Mouse (Mus musculus) lung, postnatal 0 days (tissue): ENCODE measurements around the gene Sucla2. TPM values are rescaled to one million over a fixed set of nuclear protein-coding genes. Genes with fewer than 3 reads are reported as not detected.

Source experiments
- ATAC-seq: fragments of 200-750 bp; cut with Nextera tagmentation; 2 replicates; pipeline ENCODE4 v1.8.0; 2017; ENCODE audit warnings: moderate library complexity
- DNase-seq: peaks from one replicate; pipeline ENCODE4 v3.0.0-alpha.2; 2016; ENCODE audit warnings: low spot score
- H3K27ac ChIP-seq: fragments of 300-500 bp; sonication (generic); 2 replicates; pipeline ENCODE4 v1.5.1; 2014; ENCODE audit warnings: antibody characterized with exemption, mild to moderate bottlenecking, low read length, mixed read lengths
- H3K27me3 ChIP-seq: fragments of 300-500 bp; sonication (generic); replicated peaks from 2 replicates; pipeline ENCODE4 v1.6.1; 2014; ENCODE audit warnings: low read length, mixed read lengths; ENCODE audit not compliant: insufficient read depth
- H3K36me3 ChIP-seq: fragments of 300-500 bp; sonication (generic); 2 replicates; pipeline ENCODE4 v1.6.1; 2014; ENCODE audit warnings: low read length, mixed read lengths; ENCODE audit not compliant: insufficient read depth
- H3K4me1 ChIP-seq: fragments of 300-500 bp; sonication (generic); 2 replicates; pipeline ENCODE4 v1.6.1; 2014; ENCODE audit warnings: antibody characterized with exemption, low read depth, low read length, mixed read lengths; ENCODE audit not compliant: insufficient read depth
- H3K4me2 ChIP-seq: fragments of 300-500 bp; sonication (generic); replicated peaks from 2 replicates; pipeline ENCODE4 v1.6.1; 2014; ENCODE audit warnings: low read depth, mild to moderate bottlenecking, low read length, moderate library complexity, mixed read lengths
- H3K4me3 ChIP-seq: fragments of 300-500 bp; sonication (generic); 2 replicates; pipeline ENCODE4 v1.5.1; 2014; ENCODE audit warnings: low read depth, low read length
- H3K9ac ChIP-seq: fragments of 300-500 bp; sonication (generic); replicated peaks from 2 replicates; pipeline ENCODE4 v1.6.1; 2014; ENCODE audit warnings: low read depth, mild to moderate bottlenecking
- H3K9me3 ChIP-seq: fragments of 300-500 bp; sonication (generic); 2 replicates; pipeline ENCODE4 v1.6.1; 2016; ENCODE audit warnings: low read length, mixed read lengths
- CTCF ChIP-seq: IDR thresholded peaks from 2 replicates; pipeline ENCODE4 v1.5.1; 2016; ENCODE audit warnings: antibody characterized with exemption, mild to moderate bottlenecking
- EP300 ChIP-seq: IDR thresholded peaks from 2 replicates; pipeline ENCODE4 v1.6.1; 2016; ENCODE audit warnings: antibody characterized with exemption, mild to moderate bottlenecking, control low read depth
- WGBS: fragments of 180-500 bp; shearing (Covaris S2); extraction: QIAGEN DNeasy Blood & Tissue Kit; methylation state at CpG from one replicate; pipeline ENCODE4 v1.1.7; 2014; 5-methylcytosine and 5-hydroxymethylcytosine counted together
- polyA plus RNA-seq: library from polyadenylated mRNA; unstranded; fragments of >200 nt; fragmentation: Nextera tagmentation; extraction: Ambion mirVana; gene quantifications from 2 replicates; pipeline ENCODE4 v1.2.1, GENCODE M21; 2015

Sucla2 gene
- polyA plus RNA-seq, 1 experiment from 2014 or later: 80.2 TPM

GRCm38 (mm10) chr14:73501283-73501682, 23.8 kb upstream of the Sucla2 start:
- H3K9ac ChIP-seq: no peak overlapping the region
- ATAC-seq (no peak), DNase-seq (no peak)
- peaks cover 5% of the 10 kb centered on the region; the same call in 1 of the 2 replicates for H3K4me1 ChIP-seq
- H3K27me3 ChIP-seq: no peaks in the 10 kb centered on the region
- H3K27ac ChIP-seq: 0 out of 2 replicates have a peak overlapping the region, but pooled peaks have one; percentile 40
- 85% methylated on average over 9 of the region's 9 CpGs for WGBS
- no peaks in the 10 kb centered on the region for H3K9me3 ChIP-seq
- no peaks in the 10 kb centered on the region for H3K36me3 ChIP-seq
- H3K4me3 ChIP-seq: no peak overlapping the region
- TF ChIP-seq CTCF (no peak), EP300 (no peak)
- H3K4me2 ChIP-seq: no peak overlapping the region

DNA sequence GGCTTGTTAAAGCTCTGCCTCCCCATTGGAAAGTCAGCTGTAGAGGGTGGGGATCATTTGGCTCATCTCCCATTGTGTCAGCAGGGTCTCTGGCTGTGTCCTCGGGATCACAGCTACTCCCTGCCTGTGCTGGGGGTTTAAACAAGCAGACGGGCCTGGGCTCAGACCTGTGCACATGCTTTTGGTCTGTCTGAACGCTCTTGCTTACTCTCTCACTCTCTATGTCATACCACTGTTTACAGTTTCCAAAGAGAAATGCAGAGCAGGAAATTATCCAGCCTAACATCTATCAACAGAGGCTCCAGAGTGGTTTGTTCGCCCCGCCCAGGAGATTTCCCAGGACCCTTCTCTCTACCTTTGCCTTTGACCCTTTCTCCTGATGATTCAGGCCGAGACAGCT, 23.4 kb upstream of the Sucla2 start:
- H3K4me2 ChIP-seq: no peak overlapping the region
- DNase-seq: peak; percentile 45
- TF ChIP-seq CTCF: no peak
- TF ChIP-seq EP300: peak; percentile 55
- peaks cover 5% of the 10 kb centered on the region; the same call in 1 of the 2 replicates for H3K4me1 ChIP-seq
- no peaks in the 10 kb centered on the region for H3K9me3 ChIP-seq
- ATAC-seq: peak; percentile 76
- H3K4me3 ChIP-seq: no peak overlapping the region
- H3K27ac ChIP-seq: 0 out of 2 replicates have a peak overlapping the region, but pooled peaks have one; percentile 40
- H3K9ac ChIP-seq: no peak overlapping the region
- WGBS: 41% methylated on average over 6 of the region's 6 CpGs
- H3K27me3 ChIP-seq: no peaks in the 10 kb centered on the region
- H3K36me3 ChIP-seq: no peaks in the 10 kb centered on the region

DNA sequence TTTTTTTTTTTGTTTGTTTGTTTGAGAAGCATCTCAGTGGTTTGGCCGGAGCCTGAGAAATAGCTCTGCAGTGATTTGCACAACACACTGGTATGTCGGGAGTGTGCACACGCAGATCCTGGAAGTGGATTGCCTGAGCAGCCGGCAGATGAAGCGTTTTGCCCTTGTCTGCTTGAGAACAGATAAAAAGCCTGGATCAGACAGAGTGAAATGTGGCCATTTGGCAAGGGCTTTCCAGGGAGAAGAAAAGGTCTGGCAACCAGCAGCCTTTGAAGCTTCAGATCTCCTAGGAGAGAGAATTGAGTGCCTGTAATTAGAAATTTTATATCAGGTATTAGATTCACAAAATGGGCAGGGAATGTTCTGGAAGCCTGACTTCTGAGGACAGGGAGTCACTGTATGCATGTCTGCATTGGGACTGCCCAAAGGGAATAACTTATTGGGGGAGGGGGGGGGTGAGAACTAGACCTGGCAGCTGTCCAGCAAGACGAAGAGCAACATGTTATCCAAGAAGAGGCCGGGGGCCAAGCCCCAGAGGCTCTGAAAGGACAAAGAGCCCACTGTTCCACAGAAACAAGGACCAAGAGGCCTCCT, 22.4 kb upstream of the Sucla2 start:
- Histone ChIP-seq H3K9me3 (no peaks in the 10 kb centered on the region), H3K4me3 (no peak overlapping the region), H3K27me3 (no peaks in the 10 kb centered on the region), H3K27ac (peak overlapping the region; percentile 62), H3K9ac (no peak overlapping the region), H3K4me2 (no peak overlapping the region), H3K4me1 (peaks cover 5% of the 10 kb centered on the region; the same call in 1 of the 2 replicates), H3K36me3 (no peaks in the 10 kb centered on the region)
- ATAC-seq (no peak), DNase-seq (peak; percentile 69)
- TF ChIP-seq EP300 (no peak), CTCF (no peak)
- 16% methylated on average over 7 of the region's 7 CpGs for WGBS

- Histone ChIP-seq H3K27me3 (no peaks in the 10 kb centered on the region), H3K4me3 (no peak overlapping the region), H3K4me2 (no peak overlapping the region), H3K4me1 (peaks cover 5% of the 10 kb centered on the region; the same call in 1 of the 2 replicates), H3K9ac (no peak overlapping the region), H3K9me3 (no peaks in the 10 kb centered on the region), H3K36me3 (no peaks in the 10 kb centered on the region), H3K27ac (peak overlapping the region; percentile 62; the same call in 1 of the 2 replicates)
- DNase-seq (peak; percentile 36), ATAC-seq (peak; percentile 30; the same call in 1 of the 2 replicates)
- 40% methylated on average over 13 of the region's 13 CpGs for WGBS
- TF ChIP-seq CTCF (no peak), EP300 (peak; percentile 81)
Measured at GRCm38 (mm10) chr14:73503237-73503933, 21.7 kb upstream of the Sucla2 start.

DNA sequence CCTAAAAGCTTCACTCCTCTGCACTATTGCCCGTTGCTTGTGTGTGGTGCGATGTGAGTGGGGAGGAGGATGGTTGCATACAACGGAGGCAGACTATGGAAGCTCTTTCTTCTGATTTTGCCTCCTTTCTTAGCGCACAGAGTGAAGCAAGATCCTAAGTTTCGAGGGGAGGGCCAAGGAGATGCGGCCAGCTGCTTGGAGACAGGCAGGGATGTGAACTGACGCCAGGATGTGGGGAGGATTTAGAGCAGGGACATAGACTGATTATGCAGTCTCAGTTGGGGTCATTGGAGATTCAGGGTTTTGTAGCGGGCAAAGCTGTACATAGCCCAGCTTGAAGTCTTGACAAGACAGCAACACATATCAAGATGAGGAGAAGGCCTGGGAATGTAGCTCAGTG, 18.8 kb upstream of the Sucla2 start:
- TF ChIP-seq EP300: no peak
- no peak for TF ChIP-seq CTCF

GRCm38 (mm10) chr14:73507200-73507599, 17.9 kb upstream of the Sucla2 start:
- H3K4me1 ChIP-seq: peaks cover 11% of the 10 kb centered on the region; the same call in 1 of the 2 replicates
- no peaks in the 10 kb centered on the region for H3K36me3 ChIP-seq
- H3K4me2 ChIP-seq: no peak overlapping the region
- H3K27ac ChIP-seq: peak overlapping the region; percentile 61; the same call in 1 of the 2 replicates
- no peaks in the 10 kb centered on the region for H3K9me3 ChIP-seq
- DNase-seq (peak; percentile 49), ATAC-seq (no peak)
- H3K4me3 ChIP-seq: no peak overlapping the region
- H3K27me3 ChIP-seq: no peaks in the 10 kb centered on the region
- H3K9ac ChIP-seq: no peak overlapping the region
- 66% methylated on average over 15 of the region's 15 CpGs for WGBS
- TF ChIP-seq EP300 (no peak), CTCF (no peak)

More for the DNA sequence above, 18.8 kb upstream of the Sucla2 start:
- H3K9ac ChIP-seq: no peak overlapping the region
- no peak overlapping the region for H3K27ac ChIP-seq
- ATAC-seq (no peak), DNase-seq (no peak)
- no peak overlapping the region for H3K4me3 ChIP-seq
- H3K36me3 ChIP-seq: no peaks in the 10 kb centered on the region
- H3K4me1 ChIP-seq: peaks cover 11% of the 10 kb centered on the region; the same call in 1 of the 2 replicates
- no peak overlapping the region for H3K4me2 ChIP-seq
- no peaks in the 10 kb centered on the region for H3K9me3 ChIP-seq
- no peaks in the 10 kb centered on the region for H3K27me3 ChIP-seq
- 57% methylated on average over 8 of the region's 8 CpGs for WGBS
